Mouse (Mus musculus) MEL (cell line): ENCODE measurements around the gene Tapbp. TPM values are rescaled to one million over a fixed set of nuclear protein-coding genes. Genes with fewer than 3 reads are reported as not detected.

Experiments
- DNase-seq: peaks from one replicate; pipeline ENCODE4 v3.0.0; 2011; ENCODE audit warnings: low read depth, low spot score
- H3K27ac ChIP-seq: 2 replicates; pipeline ENCODE4 v1.5.1; 2012; ENCODE audit warnings: low read depth, mild to moderate bottlenecking, control low read depth, low read length, moderate library complexity; ENCODE audit not compliant: control insufficient read depth
- H3K27me3 ChIP-seq, 2 experiments: fragments of 150-350 bp in 1 of 2; sonication (generic) in 1 of 2; 2 replicates each; pipeline ENCODE4 v1.6.1; 2012; ENCODE audit warnings: low read length in 2 of 2, mild to moderate bottlenecking in 2 of 2, improper control_type of control experiment in 1 of 2, moderate library complexity in 1 of 2; ENCODE audit not compliant: insufficient read depth in 2 of 2, control insufficient read depth in 1 of 2
- H3K36me3 ChIP-seq, 2 experiments: 2 replicates each; pipeline ENCODE4 v1.6.1; 2012 to 2014; ENCODE audit warnings: low read length in 2 of 2, improper control_type of control experiment in 1 of 2, inconsistent platforms in 1 of 2, mild to moderate bottlenecking in 1 of 2; ENCODE audit not compliant: insufficient read depth in 2 of 2, control insufficient read depth in 1 of 2
- H3K4me1 ChIP-seq, 2 experiments: fragments of 150-350 bp in 1 of 2; sonication (generic) in 1 of 2; 2 replicates each; pipeline ENCODE4 v1.6.1; 2012; ENCODE audit warnings: low read length in 2 of 2, improper control_type of control experiment in 1 of 2, mild to moderate bottlenecking in 1 of 2; ENCODE audit not compliant: insufficient read depth in 2 of 2, control insufficient read depth in 1 of 2
- H3K4me3 ChIP-seq, 2 experiments: fragments of 150-350 bp in 1 of 2; sonication (generic) in 1 of 2; 2 replicates each; pipeline ENCODE4 v1.5.1; 2012; ENCODE audit warnings: low read depth in 2 of 2, low read length in 2 of 2, mild to moderate bottlenecking in 2 of 2, moderate library complexity in 2 of 2, control low read depth in 1 of 2, improper control_type of control experiment in 1 of 2; ENCODE audit not compliant: control insufficient read depth in 1 of 2, insufficient read depth in 1 of 2
- H3K79me2 ChIP-seq: 2 replicates; pipeline ENCODE4 v1.6.1; 2012; ENCODE audit warnings: mild to moderate bottlenecking, low read length, moderate library complexity; ENCODE audit not compliant: control insufficient read depth, poor library complexity, insufficient read depth
- H3K9ac ChIP-seq: 2 replicates; pipeline ENCODE4 v1.6.1; 2012; ENCODE audit warnings: low read depth, mild to moderate bottlenecking, control low read depth, low read length, moderate library complexity; ENCODE audit not compliant: control insufficient read depth, poor library complexity, severe bottlenecking
- H3K9me3 ChIP-seq: fragments of 150-350 bp; sonication (generic); replicated peaks from 2 replicates; pipeline ENCODE4 v1.6.1; 2012; ENCODE audit warnings: mild to moderate bottlenecking, low read length, improper control_type of control experiment, moderate library complexity; ENCODE audit not compliant: insufficient read depth
- CTCF ChIP-seq, 3 experiments: IDR thresholded peaks in 2 of 3; conservative IDR thresholded peaks in 1 of 3; 2 replicates each; pipeline ENCODE4 v1.5.1; 2011 to 2012; ENCODE audit warnings: low read length in 3 of 3, low read depth in 2 of 3, mild to moderate bottlenecking in 2 of 3, improper control_type of control experiment in 1 of 3, inconsistent platforms in 1 of 3, mixed read lengths in 1 of 3, moderate library complexity in 1 of 3; ENCODE audit not compliant: control insufficient read depth in 1 of 3, insufficient read depth in 1 of 3, poor library complexity in 1 of 3, severe bottlenecking in 1 of 3
- E2F4 ChIP-seq: IDR thresholded peaks from 2 replicates; pipeline ENCODE4 v1.6.1; 2011; ENCODE audit warnings: low read depth, low read length, improper control_type of control experiment, borderline replicate concordance
- ELF1 ChIP-seq: IDR thresholded peaks from 2 replicates; pipeline ENCODE4 v1.6.1; 2014; ENCODE audit warnings: low read depth, mild to moderate bottlenecking, inconsistent platforms, low read length, improper control_type of control experiment, moderate library complexity
- ETS1 ChIP-seq: IDR thresholded peaks from 2 replicates; pipeline ENCODE4 v1.6.1; 2012; ENCODE audit warnings: low read depth, mild to moderate bottlenecking, inconsistent platforms, low read length, improper control_type of control experiment, moderate library complexity
- GATA1 ChIP-seq: IDR thresholded peaks from 2 replicates; pipeline ENCODE4 v1.6.1; 2011; ENCODE audit warnings: low read depth, low read length, improper control_type of control experiment
- HCFC1 ChIP-seq: IDR thresholded peaks from 2 replicates; pipeline ENCODE4 v1.6.1; 2012; ENCODE audit warnings: low read depth, mild to moderate bottlenecking, inconsistent platforms, low read length, improper control_type of control experiment, moderate library complexity
- JUND ChIP-seq: IDR thresholded peaks from 2 replicates; pipeline ENCODE4 v1.6.1; 2011; ENCODE audit warnings: low read depth, mild to moderate bottlenecking, improper control_type of control experiment, low read length
- KAT2A ChIP-seq: conservative IDR thresholded peaks from 2 replicates; pipeline ENCODE4 v1.6.1; 2012; ENCODE audit warnings: low read depth, low read length, improper control_type of control experiment, inconsistent platforms
- MAFK ChIP-seq: IDR thresholded peaks from 2 replicates; pipeline ENCODE4 v1.6.1; 2011; ENCODE audit warnings: low read depth, mild to moderate bottlenecking, low read length, improper control_type of control experiment, borderline replicate concordance
- MAX ChIP-seq: IDR thresholded peaks from 2 replicates; pipeline ENCODE4 v1.6.1; 2011; ENCODE audit warnings: low read length, improper control_type of control experiment
- MEF2A ChIP-seq: IDR thresholded peaks from 2 replicates; pipeline ENCODE4 v1.6.1; 2014; ENCODE audit warnings: low read depth, mild to moderate bottlenecking, inconsistent platforms, low read length, improper control_type of control experiment; ENCODE audit not compliant: poor library complexity, insufficient replicate concordance, severe bottlenecking; ENCODE audit errors: extremely low read depth
- MXI1 ChIP-seq: IDR thresholded peaks from 2 replicates; pipeline ENCODE4 v1.6.1; 2011; ENCODE audit warnings: mild to moderate bottlenecking, low read depth, low read length, improper control_type of control experiment
- MYB ChIP-seq: IDR thresholded peaks from 2 replicates; pipeline ENCODE4 v1.6.1; 2011; ENCODE audit warnings: mild to moderate bottlenecking, low read depth, low read length, improper control_type of control experiment
- POLR2A ChIP-seq, 2 experiments: IDR thresholded peaks; 2 replicates each; pipeline ENCODE4 v1.6.1; 2011 to 2012; ENCODE audit warnings: low read length in 2 of 2, mild to moderate bottlenecking in 2 of 2, control low read depth in 1 of 2, improper control_type of control experiment in 1 of 2, low read depth in 1 of 2, moderate library complexity in 1 of 2; ENCODE audit not compliant: control insufficient read depth in 1 of 2, insufficient read depth in 1 of 2, poor library complexity in 1 of 2
- POLR2AphosphoS2 ChIP-seq: IDR thresholded peaks from 2 replicates; pipeline ENCODE4 v1.6.1; 2011; ENCODE audit warnings: low read length, improper control_type of control experiment
- RCOR1 ChIP-seq: IDR thresholded peaks from 2 replicates; pipeline ENCODE4 v1.6.1; 2012; ENCODE audit warnings: low read depth, mild to moderate bottlenecking, inconsistent platforms, low read length, improper control_type of control experiment
- TBP ChIP-seq: IDR thresholded peaks from 2 replicates; pipeline ENCODE4 v1.8.0; 2011; ENCODE audit warnings: low read depth, low read length, improper control_type of control experiment
- TCF12 ChIP-seq: IDR thresholded peaks from 2 replicates; pipeline ENCODE4 v1.6.1; 2014; ENCODE audit warnings: low read depth, mild to moderate bottlenecking, inconsistent platforms, low read length, improper control_type of control experiment, moderate library complexity
- UBTF ChIP-seq: IDR thresholded peaks from 2 replicates; pipeline ENCODE4 v1.6.1; 2012; ENCODE audit warnings: low read depth, mild to moderate bottlenecking, inconsistent platforms, low read length, improper control_type of control experiment, moderate library complexity, borderline replicate concordance; ENCODE audit not compliant: insufficient read depth
- ZMIZ1 ChIP-seq: IDR thresholded peaks from 2 replicates; pipeline ENCODE4 v1.6.1; 2012; ENCODE audit warnings: low read depth, mild to moderate bottlenecking, inconsistent platforms, low read length, improper control_type of control experiment, moderate library complexity
- ZNF384 ChIP-seq: IDR thresholded peaks from 2 replicates; pipeline ENCODE4 v1.6.1; 2012; ENCODE audit warnings: low read depth, mild to moderate bottlenecking, inconsistent platforms, low read length, improper control_type of control experiment
- polyA plus RNA-seq, 2 experiments: library from polyadenylated mRNA; stranded (reverse) in 1 of 2; unstranded in 1 of 2; fragments of >175 nt in 1 of 2; fragments of >200 nt in 1 of 2; gene quantifications; 2 replicates each; pipeline versions ENCODE4 v1.2.1 to v1.2.4; 2012; ENCODE audit warnings: low replicate concordance in 2 of 2, low read depth in 1 of 2; ENCODE audit not compliant: insufficient read length in 2 of 2, insufficient read depth in 1 of 2, missing spikeins in 1 of 2
- total RNA-seq: library from RNA; depleted of rRNA; stranded (reverse); fragments of 300-350 nt; gene quantifications from 2 replicates; pipeline ENCODE4 v1.2.3, GENCODE M21; 2012

Gene Tapbp
- total and polyA plus RNA-seq, 3 experiments, result 24.3 to 33.3 TPM; not detected in 1

DNA sequence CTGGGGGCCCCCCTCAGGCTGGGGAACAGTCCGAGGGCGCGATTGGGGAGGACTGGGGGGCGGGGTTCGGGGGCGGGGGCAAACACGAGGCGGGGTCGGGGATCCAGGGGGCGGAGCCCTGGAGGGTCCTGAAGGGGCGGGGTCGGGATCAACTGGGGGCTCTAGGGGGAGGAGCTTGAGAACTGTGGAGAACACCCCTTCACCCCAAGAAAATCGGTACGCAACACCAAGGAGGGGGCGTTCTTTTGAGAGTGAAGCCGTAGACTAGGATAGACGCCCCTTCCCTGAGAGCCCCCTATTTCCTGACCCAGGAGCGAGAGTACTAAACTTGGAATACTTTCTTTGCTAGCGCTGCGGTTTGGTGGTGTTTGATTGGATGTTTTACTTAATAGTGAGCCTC lies 595 bp downstream of the Tapbp start:
- no peak for TF ChIP-seq MXI1
- TF ChIP-seq CTCF (IDR thresholded peaks at IDR 0.05 in 2 of 3, conservative IDR thresholded peaks at IDR 0.05 in 1 of 3; ENCODE audit: control insufficient read depth in 1 of 3, insufficient read depth in 1 of 3, low read depth in 2 of 3, low read length in 3 of 3, poor library complexity in 1 of 3, severe bottlenecking in 1 of 3), result no peak
- TF ChIP-seq TCF12, result no peak
- no peak for TF ChIP-seq MYB
- TF ChIP-seq, all 39 proteins: peak for 0
- DNase-seq, result no peak
- peak overlapping the region; percentile 69 to 82 for H3K4me3 ChIP-seq
- H3K9ac ChIP-seq, result peak overlapping the region; percentile 63
- peaks cover 22% of the 10 kb centered on the region for H3K79me2 ChIP-seq
- H3K27me3 ChIP-seq, result no peaks in the 10 kb centered on the region
- H3K4me1 ChIP-seq, result peaks cover 4 to 18% of the 10 kb centered on the region in 2 experiments; a peak in 3 of 4 replicates
- H3K27ac ChIP-seq, result no peak overlapping the region
- no peaks in the 10 kb centered on the region for H3K9me3 ChIP-seq
- peaks cover 0 to 12% of the 10 kb centered on the region in 2 experiments for H3K36me3 ChIP-seq

DNA sequence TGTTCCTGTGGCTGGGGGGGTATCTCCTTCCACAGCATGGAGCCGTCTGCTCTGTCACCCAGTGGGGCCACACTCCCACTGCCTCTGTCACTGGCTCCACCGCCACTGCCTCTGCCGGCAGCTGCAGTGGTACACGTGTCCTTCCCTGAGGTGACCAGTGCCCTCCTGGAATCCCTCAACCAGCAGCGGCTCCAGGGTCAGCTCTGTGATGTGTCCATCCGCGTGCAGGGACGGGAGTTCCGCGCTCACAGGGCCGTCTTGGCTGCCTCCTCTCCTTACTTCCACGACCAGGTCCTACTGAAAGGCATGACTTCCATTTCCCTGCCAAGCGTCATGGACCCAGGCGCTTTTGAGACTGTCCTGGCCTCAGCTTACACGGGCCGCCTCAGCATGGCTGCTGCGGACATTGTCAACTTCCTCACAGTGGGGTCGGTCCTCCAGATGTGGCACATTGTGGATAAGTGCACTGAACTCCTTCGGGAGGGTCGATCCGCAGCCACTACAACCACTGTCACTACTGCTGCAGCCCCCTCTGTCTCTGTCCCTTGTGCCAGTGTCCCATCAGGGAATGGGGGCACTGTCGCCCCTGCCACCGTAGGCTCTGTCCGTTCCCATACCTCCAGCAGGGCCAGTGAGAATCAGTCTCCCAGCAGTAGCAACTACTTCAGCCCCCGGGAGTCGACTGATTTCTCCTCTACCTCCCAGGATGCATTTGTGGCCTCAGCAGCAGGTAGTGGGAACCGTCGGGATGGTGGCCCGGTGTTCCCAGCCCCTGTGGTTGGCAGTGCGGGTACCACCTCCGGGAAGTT lies 1.4 kb downstream of the Tapbp start:
- H3K4me1 ChIP-seq, result peaks cover 4 to 21% of the 10 kb centered on the region in 2 experiments; a peak in 3 of 4 replicates
- no peak for TF ChIP-seq MAFK
- TF ChIP-seq, all 39 proteins: peak for 0
- no peaks in the 10 kb centered on the region for H3K27me3 ChIP-seq
- peaks cover 17% of the 10 kb centered on the region for H3K79me2 ChIP-seq
- no peak for DNase-seq
- H3K36me3 ChIP-seq, result peaks cover 0 to 12% of the 10 kb centered on the region in 2 experiments
- no peaks in the 10 kb centered on the region for H3K9me3 ChIP-seq
- no peak overlapping the region for H3K27ac ChIP-seq
- H3K9ac ChIP-seq, result peak overlapping the region; percentile 63; the same call in 1 of the 2 replicates
- H3K4me3 ChIP-seq, result peak overlapping the region; percentile 69 to 82

DNA sequence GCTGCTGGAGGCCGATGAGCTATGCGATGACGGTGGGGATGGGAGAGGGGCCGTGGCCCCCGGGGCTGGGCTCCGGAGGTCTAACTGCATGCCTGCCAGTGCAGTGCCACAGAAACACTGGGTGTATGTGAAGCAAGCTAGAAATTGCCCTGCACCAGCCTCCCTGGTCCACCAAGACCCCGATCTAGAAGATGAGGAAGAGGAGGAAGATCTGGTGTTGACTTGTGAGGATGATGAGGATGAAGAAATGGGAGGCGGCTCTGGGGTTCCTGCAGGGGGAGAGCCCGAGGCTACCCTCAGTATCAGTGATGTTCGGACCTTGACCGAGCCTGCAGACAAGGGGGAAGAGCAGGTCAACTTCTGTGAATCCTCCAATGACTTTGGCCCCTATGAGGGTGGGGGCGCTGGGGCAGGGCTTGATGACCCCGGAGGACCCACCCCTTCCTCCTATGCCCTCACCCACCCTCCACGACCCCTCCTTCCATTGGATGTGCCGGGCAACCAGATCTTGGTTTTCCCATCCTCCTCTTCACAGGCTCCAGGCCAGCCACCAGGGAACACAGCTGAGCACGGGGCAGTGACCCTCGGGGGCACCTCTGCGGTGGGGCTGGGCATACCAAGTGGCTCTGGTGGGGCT lies 2.1 kb downstream of the Tapbp start:
- no peak for TF ChIP-seq UBTF
- no peak for TF ChIP-seq HCFC1
- TF ChIP-seq MYB, result no peak
- TF ChIP-seq MEF2A, result no peak
- TF ChIP-seq ZMIZ1, result no peak
- TF ChIP-seq RCOR1, result no peak
- no peak for TF ChIP-seq ELF1
- TF ChIP-seq GATA1, result no peak
- no peak for TF ChIP-seq JUND
- no peak for TF ChIP-seq TCF12
- TF ChIP-seq KAT2A, result no peak
- no peak for TF ChIP-seq E2F4
- TF ChIP-seq POLR2AphosphoS2, result no peak
- TF ChIP-seq TBP, result no peak
- TF ChIP-seq MAX, result no peak
- TF ChIP-seq MXI1, result no peak
- no peak for TF ChIP-seq ZNF384
- TF ChIP-seq ETS1, result no peak
- no peak for TF ChIP-seq CTCF (IDR thresholded peaks at IDR 0.05 in 2 of 3, conservative IDR thresholded peaks at IDR 0.05 in 1 of 3; ENCODE audit: control insufficient read depth in 1 of 3, insufficient read depth in 1 of 3, low read depth in 2 of 3, low read length in 3 of 3, poor library complexity in 1 of 3, severe bottlenecking in 1 of 3)
- no peak for TF ChIP-seq POLR2A (IDR thresholded peaks at IDR 0.05; ENCODE audit: control insufficient read depth in 1 of 2, insufficient read depth in 1 of 2, low read depth in 1 of 2, low read length in 2 of 2, poor library complexity in 1 of 2)
- peaks cover 0 to 12% of the 10 kb centered on the region in 2 experiments for H3K36me3 ChIP-seq
- peaks cover 13% of the 10 kb centered on the region for H3K79me2 ChIP-seq
- peaks cover 4 to 21% of the 10 kb centered on the region in 2 experiments; a peak in 3 of 4 replicates for H3K4me1 ChIP-seq
- no peak overlapping the region for H3K27ac ChIP-seq
- no peak for DNase-seq
- no peaks in the 10 kb centered on the region for H3K9me3 ChIP-seq
- H3K27me3 ChIP-seq, result no peaks in the 10 kb centered on the region
- H3K9ac ChIP-seq, result no peak overlapping the region
- no peak overlapping the region for H3K4me3 ChIP-seq
